Mouse (Mus musculus): ENCODE data around the gene Alcam. TPM values are rescaled to one million over a fixed set of nuclear protein-coding genes. Genes with fewer than 3 reads are reported as not detected.

Gene Alcam
- polyA plus RNA-seq (2015; fragmentation: Nextera tagmentation; extraction: Ambion mirVana), result 28.1 and 35.2 TPM in 2 replicates

GRCm38 (mm10) chr16:52453971-52454514, at the start of gene Alcam:
Alcam (minus strand) TSS chr16:52454074.
- WGBS, result under 1% methylated on average over 14 of the region's 14 CpGs

GRCm38 (mm10) chr16:52498757-52499335, 45.0 kb upstream of the Alcam start:
- H3K36me3 ChIP-seq (ENCODE audit: control insufficient read depth, insufficient read depth, low read length), result no peaks in the 10 kb centered on the region
- ATAC-seq, result no peak
- no peaks in the 10 kb centered on the region for H3K4me1 ChIP-seq (ENCODE audit: control insufficient read depth, insufficient read depth, low read length)

More at GRCm38 (mm10) chr16:52453971-52454514, at the start of gene Alcam:
- Histone ChIP-seq H3K9me3 (replicated peaks; ENCODE audit: control insufficient read depth, low read length, poor library complexity, severe bottlenecking) (no peaks in the 10 kb centered on the region), H3K4me2 (ENCODE audit: low read length) (peak within 1 kb of the TSS; percentile 83), H3K4me3 (ENCODE audit: low read depth, low read length) (peak within 1 kb of the TSS; percentile 68), H3K36me3 (ENCODE audit: control insufficient read depth, insufficient read depth, low read length) (no peaks in the 10 kb centered on the region), H3K4me1 (ENCODE audit: control insufficient read depth, insufficient read depth, low read length) (peaks cover 14% of the 10 kb centered on the region; the same call in 1 of the 2 replicates), H3K27me3 (ENCODE audit: control insufficient read depth, insufficient read depth, low read depth, low read length) (no peaks in the 10 kb centered on the region), H3K27ac (ENCODE audit: low read length) (peak within 1 kb of the TSS; percentile 81), H3K9ac (ENCODE audit: low read depth, low read length) (peak within 1 kb of the TSS; percentile 77)
- no peak for ATAC-seq

GRCm38 (mm10) chr16:52490542-52490941, 36.7 kb upstream of the Alcam start:
- no peak for ATAC-seq
- 81% methylated on average over 1 of the region's 1 CpGs for WGBS
- Histone ChIP-seq H3K4me3 (ENCODE audit: low read depth, low read length) (no peak overlapping the region), H3K4me2 (ENCODE audit: low read length) (no peak overlapping the region), H3K27ac (ENCODE audit: low read length) (no peak overlapping the region), H3K9ac (ENCODE audit: low read depth, low read length) (no peak overlapping the region), H3K4me1 (ENCODE audit: control insufficient read depth, insufficient read depth, low read length) (no peaks in the 10 kb centered on the region), H3K9me3 (replicated peaks; ENCODE audit: control insufficient read depth, low read length, poor library complexity, severe bottlenecking) (no peaks in the 10 kb centered on the region), H3K27me3 (ENCODE audit: control insufficient read depth, insufficient read depth, low read depth, low read length) (no peaks in the 10 kb centered on the region), H3K36me3 (ENCODE audit: control insufficient read depth, insufficient read depth, low read length) (no peaks in the 10 kb centered on the region)

More at GRCm38 (mm10) chr16:52498757-52499335, 45.0 kb upstream of the Alcam start:
- H3K9me3 ChIP-seq (replicated peaks; ENCODE audit: control insufficient read depth, low read length, poor library complexity, severe bottlenecking), result no peaks in the 10 kb centered on the region
- H3K27me3 ChIP-seq (ENCODE audit: control insufficient read depth, insufficient read depth, low read depth, low read length), result no peaks in the 10 kb centered on the region
- no peak overlapping the region for H3K9ac ChIP-seq (ENCODE audit: low read depth, low read length)
- no peak overlapping the region for H3K4me3 ChIP-seq (ENCODE audit: low read depth, low read length)
- H3K4me2 ChIP-seq (ENCODE audit: low read length), result no peak overlapping the region
- WGBS, result 78% methylated on average over 4 of the region's 4 CpGs
- H3K27ac ChIP-seq (ENCODE audit: low read length), result no peak overlapping the region

DNA sequence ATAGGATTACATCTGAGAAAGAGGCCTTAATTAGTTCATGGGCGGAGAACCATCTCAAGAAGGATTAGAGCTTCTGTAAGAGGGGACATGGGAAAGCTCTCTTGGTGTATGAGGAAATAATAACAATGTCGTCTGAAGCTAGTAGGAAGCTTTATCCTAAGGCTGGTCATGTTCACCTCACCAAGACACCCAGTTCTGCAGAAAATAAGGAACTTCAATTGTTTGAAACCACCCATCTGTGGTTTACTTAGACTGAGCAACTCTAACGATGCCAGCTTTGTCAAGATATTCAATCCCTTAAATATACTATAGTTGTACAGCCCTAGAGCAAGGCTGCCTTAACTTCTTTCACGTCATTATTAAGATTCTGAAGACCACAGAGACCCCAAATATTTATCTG, 20.4 kb upstream of the Alcam start:
- Histone ChIP-seq H3K27ac (ENCODE audit: low read length) (no peak overlapping the region), H3K36me3 (ENCODE audit: control insufficient read depth, insufficient read depth, low read length) (no peaks in the 10 kb centered on the region), H3K4me3 (ENCODE audit: low read depth, low read length) (no peak overlapping the region), H3K4me2 (ENCODE audit: low read length) (no peak overlapping the region), H3K9ac (ENCODE audit: low read depth, low read length) (no peak overlapping the region), H3K4me1 (ENCODE audit: control insufficient read depth, insufficient read depth, low read length) (no peaks in the 10 kb centered on the region; the same call in 1 of the 2 replicates), H3K27me3 (ENCODE audit: control insufficient read depth, insufficient read depth, low read depth, low read length) (no peaks in the 10 kb centered on the region), H3K9me3 (replicated peaks; ENCODE audit: control insufficient read depth, low read length, poor library complexity, severe bottlenecking) (no peaks in the 10 kb centered on the region)
- ATAC-seq, result no peak
- WGBS, result 73% methylated on average over 4 of the region's 4 CpGs

GRCm38 (mm10) chr16:52473089-52473488, 19.2 kb upstream of the Alcam start:
- no peak overlapping the region for H3K4me2 ChIP-seq (ENCODE audit: low read length)
- no peaks in the 10 kb centered on the region for H3K27me3 ChIP-seq (ENCODE audit: control insufficient read depth, insufficient read depth, low read depth, low read length)
- no peaks in the 10 kb centered on the region for H3K36me3 ChIP-seq (ENCODE audit: control insufficient read depth, insufficient read depth, low read length)
- no peak overlapping the region for H3K27ac ChIP-seq (ENCODE audit: low read length)
- 97% methylated on average over 2 of the region's 2 CpGs for WGBS
- H3K4me3 ChIP-seq (ENCODE audit: low read depth, low read length), result no peak overlapping the region
- no peaks in the 10 kb centered on the region for H3K9me3 ChIP-seq (replicated peaks; ENCODE audit: control insufficient read depth, low read length, poor library complexity, severe bottlenecking)
- H3K9ac ChIP-seq (ENCODE audit: low read depth, low read length), result no peak overlapping the region
- no peaks in the 10 kb centered on the region; the same call in 1 of the 2 replicates for H3K4me1 ChIP-seq (ENCODE audit: control insufficient read depth, insufficient read depth, low read length)
- no peak for ATAC-seq

DNA sequence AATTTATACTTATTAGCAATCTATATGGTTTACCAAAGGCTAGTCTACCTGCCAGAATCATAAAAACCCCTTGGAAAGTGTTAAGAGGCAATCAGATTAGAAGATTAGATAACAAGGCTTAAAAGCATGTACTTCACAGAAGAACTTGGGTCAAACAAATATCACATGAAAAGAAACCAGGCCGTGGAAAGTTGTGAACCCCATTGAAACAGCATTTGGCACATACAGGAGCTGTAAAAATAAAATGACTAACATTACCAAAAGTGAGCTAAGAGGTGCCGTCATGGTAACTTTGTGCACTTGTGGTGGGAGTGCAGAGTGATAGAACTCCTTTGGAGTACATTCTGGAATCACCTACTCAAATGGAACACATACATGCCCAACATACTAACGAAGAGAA, 18.8 kb upstream of the Alcam start:
- H3K27ac ChIP-seq (ENCODE audit: low read length), result no peak overlapping the region
- no peaks in the 10 kb centered on the region; the same call in 1 of the 2 replicates for H3K4me1 ChIP-seq (ENCODE audit: control insufficient read depth, insufficient read depth, low read length)
- no peak for ATAC-seq
- no peak overlapping the region for H3K4me2 ChIP-seq (ENCODE audit: low read length)
- no peaks in the 10 kb centered on the region for H3K9me3 ChIP-seq (replicated peaks; ENCODE audit: control insufficient read depth, low read length, poor library complexity, severe bottlenecking)
- H3K36me3 ChIP-seq (ENCODE audit: control insufficient read depth, insufficient read depth, low read length), result no peaks in the 10 kb centered on the region
- H3K27me3 ChIP-seq (ENCODE audit: control insufficient read depth, insufficient read depth, low read depth, low read length), result no peaks in the 10 kb centered on the region
- H3K9ac ChIP-seq (ENCODE audit: low read depth, low read length), result no peak overlapping the region
- H3K4me3 ChIP-seq (ENCODE audit: low read depth, low read length), result no peak overlapping the region
- WGBS, result 91% methylated on average over 3 of the region's 3 CpGs

- no peaks in the 10 kb centered on the region; the same call in 1 of the 2 replicates for H3K4me1 ChIP-seq (ENCODE audit: control insufficient read depth, insufficient read depth, low read length)
- ATAC-seq, result no peak
- no peak overlapping the region for H3K9ac ChIP-seq (ENCODE audit: low read depth, low read length)
- no peaks in the 10 kb centered on the region for H3K36me3 ChIP-seq (ENCODE audit: control insufficient read depth, insufficient read depth, low read length)
- H3K4me2 ChIP-seq (ENCODE audit: low read length), result no peak overlapping the region
- no peak overlapping the region for H3K27ac ChIP-seq (ENCODE audit: low read length)
- no peaks in the 10 kb centered on the region for H3K9me3 ChIP-seq (replicated peaks; ENCODE audit: control insufficient read depth, low read length, poor library complexity, severe bottlenecking)
- no peak overlapping the region for H3K4me3 ChIP-seq (ENCODE audit: low read depth, low read length)
- no peaks in the 10 kb centered on the region for H3K27me3 ChIP-seq (ENCODE audit: control insufficient read depth, insufficient read depth, low read depth, low read length)
Measured at GRCm38 (mm10) chr16:52472059-52472458, 18.2 kb upstream of the Alcam start.

DNA sequence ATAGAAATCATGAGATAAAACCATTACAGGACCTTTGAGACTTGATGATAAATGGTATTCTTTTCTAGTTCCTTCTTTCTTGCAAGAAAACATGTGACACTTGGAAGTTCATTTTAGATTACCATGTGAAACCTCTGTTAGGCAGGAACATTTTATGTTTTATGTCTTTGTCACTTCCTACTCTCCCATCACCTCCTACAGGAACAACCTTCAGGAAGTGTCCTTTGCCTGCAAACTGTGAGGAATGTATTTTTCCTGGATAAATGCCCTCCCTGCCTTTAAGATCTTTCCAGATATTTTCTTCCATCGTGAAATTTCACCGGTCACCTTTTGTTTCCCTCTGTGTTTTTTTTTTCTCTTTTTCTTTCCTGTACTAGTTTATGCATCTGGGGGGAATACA, 17.0 kb upstream of the Alcam start:
- no peaks in the 10 kb centered on the region; the same call in 1 of the 2 replicates for H3K4me1 ChIP-seq (ENCODE audit: control insufficient read depth, insufficient read depth, low read length)
- 95% methylated on average over 2 of the region's 2 CpGs for WGBS
- ATAC-seq, result no peak
- no peak overlapping the region for H3K4me2 ChIP-seq (ENCODE audit: low read length)
- no peaks in the 10 kb centered on the region for H3K36me3 ChIP-seq (ENCODE audit: control insufficient read depth, insufficient read depth, low read length)
- no peak overlapping the region for H3K9ac ChIP-seq (ENCODE audit: low read depth, low read length)
- H3K4me3 ChIP-seq (ENCODE audit: low read depth, low read length), result no peak overlapping the region
- H3K27me3 ChIP-seq (ENCODE audit: control insufficient read depth, insufficient read depth, low read depth, low read length), result no peaks in the 10 kb centered on the region
- H3K27ac ChIP-seq (ENCODE audit: low read length), result no peak overlapping the region
- H3K9me3 ChIP-seq (replicated peaks; ENCODE audit: control insufficient read depth, low read length, poor library complexity, severe bottlenecking), result no peaks in the 10 kb centered on the region

- Histone ChIP-seq H3K9me3 (replicated peaks; ENCODE audit: control insufficient read depth, low read length, poor library complexity, severe bottlenecking) (no peaks in the 10 kb centered on the region), H3K9ac (ENCODE audit: low read depth, low read length) (no peak overlapping the region), H3K27me3 (ENCODE audit: control insufficient read depth, insufficient read depth, low read depth, low read length) (no peaks in the 10 kb centered on the region), H3K4me2 (ENCODE audit: low read length) (no peak overlapping the region), H3K4me1 (ENCODE audit: control insufficient read depth, insufficient read depth, low read length) (no peaks in the 10 kb centered on the region; the same call in 1 of the 2 replicates), H3K4me3 (ENCODE audit: low read depth, low read length) (no peak overlapping the region), H3K36me3 (ENCODE audit: control insufficient read depth, insufficient read depth, low read length) (no peaks in the 10 kb centered on the region), H3K27ac (ENCODE audit: low read length) (no peak overlapping the region)
- 87% methylated on average over 3 of the region's 3 CpGs for WGBS
- ATAC-seq, result no peak
Measured at GRCm38 (mm10) chr16:52470226-52470625, 16.4 kb upstream of the Alcam start.
